Mouse (Mus musculus): ENCODE data around the gene Med24. TPM values are rescaled to one million over a fixed set of nuclear protein-coding genes. Genes with fewer than 3 reads are reported as not detected.
A peak's percentile ranks its signal among the peaks of the same experiment; 100 is the strongest.

The Med24 gene
- polyA plus RNA-seq, 1 experiment from 2014 or later: 63.8 TPM

DNA sequence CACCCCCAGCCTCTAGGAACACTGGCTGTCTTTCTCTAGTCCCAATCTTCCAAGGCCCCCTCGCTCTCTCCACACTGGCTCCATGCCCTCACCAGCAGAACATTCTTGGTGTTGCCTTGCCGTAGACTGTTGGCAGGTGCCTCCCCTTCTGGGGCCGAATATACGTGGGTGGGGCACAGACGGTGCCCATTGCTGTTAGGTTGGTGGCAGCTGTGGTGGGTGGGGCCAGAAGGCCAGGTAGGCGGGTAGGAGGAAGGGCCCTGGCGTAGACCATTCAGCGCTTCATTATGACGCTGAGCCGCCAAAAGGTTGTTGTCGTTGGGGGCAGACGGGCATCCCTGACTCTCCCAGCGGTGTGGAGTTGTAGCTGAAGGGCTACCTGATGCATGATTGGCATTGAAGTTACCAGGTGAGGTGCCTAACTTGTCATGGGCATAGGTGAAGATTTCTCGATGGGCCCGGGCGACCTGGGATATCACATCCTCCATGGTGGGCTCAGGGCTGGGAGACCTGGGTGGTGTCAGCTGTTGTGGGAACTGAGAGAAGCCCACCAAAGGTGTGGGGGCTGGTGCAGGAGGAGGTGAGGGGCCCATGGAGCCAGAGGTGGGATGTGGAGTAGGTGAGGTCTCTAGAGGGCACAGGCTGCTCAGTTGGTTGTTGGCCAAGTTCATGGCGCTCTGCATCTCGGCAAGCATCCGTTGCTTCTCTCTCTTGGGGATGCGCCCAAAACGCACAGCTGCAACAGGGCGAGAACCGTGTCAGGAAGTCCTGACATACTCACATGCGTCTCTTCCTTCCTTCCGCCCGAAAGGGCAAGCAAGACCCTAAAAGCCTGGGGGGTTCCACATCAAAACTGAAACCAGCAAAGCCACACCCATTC is 41.1 kb upstream of the Med24 start:
- no peaks in the 10 kb centered on the region for H3K27me3 ChIP-seq
- H3K4me3 ChIP-seq: no peak overlapping the region
- ATAC-seq (ENCODE audit: insufficient number of reproducible peaks, insufficient read depth, low FRiP score, low TSS enrichment, low read depth): no peak
- no peak overlapping the region for H3K9ac ChIP-seq
- peaks cover 40% of the 10 kb centered on the region for H3K36me3 ChIP-seq
- 93% methylated on average over 26 of the region's 26 CpGs for WGBS
- no peaks in the 10 kb centered on the region for H3K9me3 ChIP-seq
- no peak overlapping the region for H3K4me2 ChIP-seq
- peaks cover 63% of the 10 kb centered on the region for H3K4me1 ChIP-seq
- H3K27ac ChIP-seq: no peak overlapping the region

DNA sequence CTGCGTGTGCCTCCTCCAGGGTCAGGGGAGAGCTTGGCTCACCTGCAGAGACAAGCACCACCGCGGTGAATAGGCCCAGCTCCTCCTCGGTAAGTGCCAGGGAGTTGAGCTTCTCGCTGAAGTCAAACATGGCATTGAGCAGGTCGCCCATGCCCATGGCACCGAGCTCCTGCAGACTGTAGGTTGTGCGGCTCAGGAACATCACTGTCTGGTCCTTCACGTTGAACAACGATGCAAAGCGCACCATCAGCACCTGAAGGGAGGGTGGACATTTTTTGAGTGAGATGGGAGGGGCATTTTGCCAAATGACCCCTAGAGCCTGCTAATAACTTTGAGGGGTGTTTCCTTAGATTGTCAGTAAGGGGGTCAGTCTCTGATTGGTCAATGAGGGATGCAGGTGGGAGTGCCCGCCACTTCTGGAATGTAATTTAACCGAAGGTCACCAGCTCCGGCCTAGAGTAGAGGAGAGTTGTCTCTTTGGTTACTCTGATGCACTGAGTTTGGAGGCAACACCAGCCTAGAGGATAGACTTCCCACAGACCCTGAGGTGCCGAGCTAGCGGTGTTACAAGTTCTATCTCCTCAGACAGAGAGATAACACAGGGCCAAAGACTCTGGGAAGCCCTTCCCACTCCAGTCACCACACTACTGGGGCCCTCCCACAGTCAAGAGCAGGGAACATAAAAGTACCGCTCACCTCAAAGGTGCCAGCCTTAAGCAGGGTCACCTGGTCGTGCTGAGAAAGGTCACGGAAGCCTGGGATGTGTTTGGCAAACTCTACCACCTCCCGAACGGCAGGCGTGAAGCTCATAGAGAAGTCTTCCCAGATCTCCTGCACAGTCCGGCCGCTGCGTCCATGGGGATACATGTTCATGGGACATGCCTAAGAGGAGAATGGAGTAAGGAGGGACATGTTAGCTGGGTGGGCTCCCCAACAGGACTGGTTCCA is 40.0 kb upstream of the Med24 start:
- Histone ChIP-seq H3K36me3 (peaks cover 50% of the 10 kb centered on the region), H3K4me1 (peaks cover 64% of the 10 kb centered on the region), H3K27me3 (no peaks in the 10 kb centered on the region), H3K4me2 (no peak overlapping the region), H3K9me3 (no peaks in the 10 kb centered on the region), H3K27ac (no peak overlapping the region), H3K4me3 (no peak overlapping the region), H3K9ac (no peak overlapping the region)
- 89% methylated on average over 25 of the region's 25 CpGs for WGBS
- no peak for ATAC-seq (ENCODE audit: insufficient number of reproducible peaks, insufficient read depth, low FRiP score, low TSS enrichment, low read depth)

DNA sequence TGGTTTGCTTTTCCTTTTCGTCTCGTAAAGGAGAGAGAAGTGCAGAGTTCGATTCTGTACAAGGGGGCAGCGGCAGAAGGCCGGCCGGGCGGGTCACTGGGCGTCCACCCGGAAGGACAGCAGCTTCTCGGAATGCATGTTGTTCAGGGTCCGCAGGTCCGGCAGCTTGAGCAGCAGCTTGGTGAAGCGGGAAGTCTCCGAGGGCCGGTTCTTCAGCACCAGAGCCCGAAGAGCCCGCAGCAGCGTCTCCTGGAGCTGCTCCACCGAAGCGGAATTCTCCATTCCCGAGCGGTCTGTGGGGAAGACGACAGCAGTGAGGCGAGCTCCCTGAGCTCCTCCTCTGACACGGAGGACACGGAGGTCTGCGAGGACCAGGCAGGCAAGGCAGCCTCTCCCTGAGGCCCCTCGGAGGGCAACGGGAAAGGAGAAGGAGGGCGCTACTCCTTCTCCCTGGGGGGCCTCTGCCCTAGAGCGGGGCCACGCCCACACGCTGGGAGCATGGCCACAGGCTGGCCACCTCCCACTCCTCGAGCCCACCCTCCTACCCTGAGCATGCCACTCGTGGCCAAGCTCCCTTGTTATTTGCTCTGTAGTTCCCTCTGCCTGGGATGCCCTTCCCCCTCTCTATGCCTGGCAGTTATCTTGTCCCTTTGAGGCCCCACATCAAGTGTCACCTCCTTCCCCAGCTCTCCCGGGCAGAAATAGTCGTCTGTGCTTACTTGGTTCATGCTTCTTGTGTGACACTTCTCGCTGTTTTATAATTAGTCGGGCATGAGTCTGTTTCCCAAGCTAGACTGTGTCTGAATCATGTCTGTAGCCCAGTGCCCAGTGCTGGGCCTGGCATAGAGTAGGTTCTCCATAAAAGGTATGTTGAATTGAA is 39.1 kb upstream of the Med24 start:
- H3K36me3 ChIP-seq: peaks cover 59% of the 10 kb centered on the region
- WGBS: 29% methylated on average over 39 of the region's 39 CpGs
- H3K4me1 ChIP-seq: peaks cover 59% of the 10 kb centered on the region
- peak overlapping the region; percentile 47 for H3K4me2 ChIP-seq
- H3K27me3 ChIP-seq: no peaks in the 10 kb centered on the region
- H3K9me3 ChIP-seq: no peaks in the 10 kb centered on the region
- no peak for ATAC-seq (ENCODE audit: insufficient number of reproducible peaks, insufficient read depth, low FRiP score, low TSS enrichment, low read depth)
- H3K9ac ChIP-seq: peak overlapping the region; percentile 59
- peak overlapping the region; percentile 18 for H3K4me3 ChIP-seq
- H3K27ac ChIP-seq: peak overlapping the region; percentile 73

DNA sequence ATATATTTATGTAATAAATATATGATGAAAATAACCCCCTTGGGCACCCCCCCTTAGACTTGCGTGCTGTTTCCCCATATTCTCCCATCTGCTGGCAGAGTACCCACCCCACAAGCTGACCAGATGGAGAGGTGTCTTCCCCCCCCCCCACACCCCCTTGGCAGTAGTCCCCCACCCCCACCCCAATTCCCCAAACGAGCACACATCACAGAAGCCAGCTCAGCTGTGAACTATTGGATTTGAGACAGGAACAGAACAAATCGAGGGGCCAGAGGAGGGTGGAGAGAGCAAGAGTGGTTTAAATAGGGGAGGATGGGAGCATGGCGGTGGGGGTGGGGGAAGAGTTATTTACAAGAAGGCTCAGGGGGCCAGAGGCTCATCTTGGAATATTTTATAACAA is 38.5 kb upstream of the Med24 start:
- H3K4me3 ChIP-seq: peak overlapping the region; percentile 18; the same call in 1 of the 2 replicates
- ATAC-seq (ENCODE audit: insufficient number of reproducible peaks, insufficient read depth, low FRiP score, low TSS enrichment, low read depth): no peak
- 14% methylated on average over 4 of the region's 4 CpGs for WGBS
- peak overlapping the region; percentile 59; the same call in 1 of the 2 replicates for H3K9ac ChIP-seq
- peak overlapping the region; percentile 73 for H3K27ac ChIP-seq
- peak overlapping the region; percentile 47 for H3K4me2 ChIP-seq
- no peaks in the 10 kb centered on the region for H3K9me3 ChIP-seq
- no peaks in the 10 kb centered on the region for H3K27me3 ChIP-seq
- peaks cover 66% of the 10 kb centered on the region for H3K36me3 ChIP-seq
- H3K4me1 ChIP-seq: peaks cover 59% of the 10 kb centered on the region

DNA sequence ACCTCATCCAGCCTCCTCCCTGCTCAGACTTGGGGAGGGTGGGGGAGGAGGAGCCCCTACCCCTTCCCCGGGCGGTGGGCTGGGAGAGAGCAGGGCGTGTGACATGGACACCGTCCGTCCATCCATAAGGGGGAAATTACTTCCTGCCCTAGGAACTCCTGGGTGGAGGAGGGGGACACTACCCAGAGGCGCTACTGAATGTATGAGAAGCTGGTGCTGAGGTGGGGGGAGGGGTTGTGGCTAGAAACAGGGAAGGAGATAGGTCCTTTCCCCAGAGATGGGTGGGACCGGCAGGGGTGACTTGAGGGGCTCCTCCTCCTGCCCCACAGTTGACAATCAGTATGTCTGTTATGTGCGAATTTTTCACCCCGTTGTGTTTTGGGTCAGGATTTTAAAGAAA is 38.0 kb upstream of the Med24 start:
- Histone ChIP-seq H3K4me1 (peaks cover 59% of the 10 kb centered on the region), H3K9ac (0 out of 2 replicates have a peak overlapping the region, but pooled peaks have one; percentile 32), H3K36me3 (peaks cover 69% of the 10 kb centered on the region), H3K27ac (no peak overlapping the region; the same call in 1 of the 2 replicates), H3K27me3 (no peaks in the 10 kb centered on the region), H3K4me3 (no peak overlapping the region), H3K4me2 (peak overlapping the region; percentile 47), H3K9me3 (no peaks in the 10 kb centered on the region)
- 9% methylated on average over 9 of the region's 9 CpGs for WGBS
- no peak for ATAC-seq (ENCODE audit: insufficient number of reproducible peaks, insufficient read depth, low FRiP score, low TSS enrichment, low read depth)

DNA sequence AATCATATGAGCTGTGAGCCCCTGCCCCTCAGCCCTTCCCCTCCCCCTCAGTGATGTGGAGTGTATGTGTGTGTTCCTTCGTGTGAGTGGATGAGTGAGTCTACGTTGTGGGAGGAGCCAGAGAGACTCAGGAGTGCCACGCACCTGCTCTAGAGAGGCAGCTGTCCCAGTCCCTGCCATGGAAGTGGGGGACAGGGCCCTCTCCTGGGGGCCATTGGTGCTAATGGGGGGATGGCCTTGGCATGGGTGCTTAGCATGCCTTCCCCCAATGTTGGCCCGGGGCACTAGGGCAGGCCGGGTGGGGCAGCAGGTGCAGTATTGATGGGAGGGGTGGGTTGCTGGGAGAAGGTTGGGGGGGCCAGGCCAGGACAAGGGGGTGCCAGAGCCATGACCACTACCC is 37.6 kb upstream of the Med24 start:
- H3K27ac ChIP-seq: no peak overlapping the region; the same call in 1 of the 2 replicates
- peaks cover 74% of the 10 kb centered on the region for H3K36me3 ChIP-seq
- peaks cover 59% of the 10 kb centered on the region for H3K4me1 ChIP-seq
- 0 out of 2 replicates have a peak overlapping the region, but pooled peaks have one; percentile 32 for H3K9ac ChIP-seq
- peak overlapping the region; percentile 47 for H3K4me2 ChIP-seq
- H3K9me3 ChIP-seq: no peaks in the 10 kb centered on the region
- no peaks in the 10 kb centered on the region for H3K27me3 ChIP-seq
- ATAC-seq (ENCODE audit: insufficient number of reproducible peaks, insufficient read depth, low FRiP score, low TSS enrichment, low read depth): no peak
- no peak overlapping the region for H3K4me3 ChIP-seq
- WGBS: 44% methylated on average over 5 of the region's 5 CpGs

DNA sequence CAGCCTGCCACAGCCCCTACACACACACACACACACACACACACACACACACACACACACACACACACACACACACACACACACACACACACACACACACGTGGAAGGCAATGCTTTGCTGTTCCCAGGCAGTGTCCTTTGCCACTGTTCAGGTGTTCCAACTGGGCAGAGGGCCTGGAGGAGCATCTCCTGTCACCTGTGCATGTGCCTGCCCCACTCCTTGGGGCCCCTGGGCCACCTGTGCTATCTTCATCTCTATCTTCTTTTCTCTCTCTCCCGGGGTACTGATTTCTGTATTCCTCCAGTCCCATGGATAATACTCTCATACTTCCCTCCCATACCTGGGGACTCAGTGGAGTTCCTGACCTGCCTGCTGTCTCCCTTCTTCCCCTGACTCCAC is 37.1 kb upstream of the Med24 start:
- no peaks in the 10 kb centered on the region for H3K27me3 ChIP-seq
- H3K27ac ChIP-seq: no peak overlapping the region
- ATAC-seq (ENCODE audit: insufficient number of reproducible peaks, insufficient read depth, low FRiP score, low TSS enrichment, low read depth): no peak
- H3K9ac ChIP-seq: no peak overlapping the region
- H3K4me2 ChIP-seq: no peak overlapping the region
- no peaks in the 10 kb centered on the region for H3K9me3 ChIP-seq
- 45% methylated on average over 2 of the region's 2 CpGs for WGBS
- H3K4me1 ChIP-seq: peaks cover 59% of the 10 kb centered on the region
- no peak overlapping the region for H3K4me3 ChIP-seq
- peaks cover 78% of the 10 kb centered on the region for H3K36me3 ChIP-seq

DNA sequence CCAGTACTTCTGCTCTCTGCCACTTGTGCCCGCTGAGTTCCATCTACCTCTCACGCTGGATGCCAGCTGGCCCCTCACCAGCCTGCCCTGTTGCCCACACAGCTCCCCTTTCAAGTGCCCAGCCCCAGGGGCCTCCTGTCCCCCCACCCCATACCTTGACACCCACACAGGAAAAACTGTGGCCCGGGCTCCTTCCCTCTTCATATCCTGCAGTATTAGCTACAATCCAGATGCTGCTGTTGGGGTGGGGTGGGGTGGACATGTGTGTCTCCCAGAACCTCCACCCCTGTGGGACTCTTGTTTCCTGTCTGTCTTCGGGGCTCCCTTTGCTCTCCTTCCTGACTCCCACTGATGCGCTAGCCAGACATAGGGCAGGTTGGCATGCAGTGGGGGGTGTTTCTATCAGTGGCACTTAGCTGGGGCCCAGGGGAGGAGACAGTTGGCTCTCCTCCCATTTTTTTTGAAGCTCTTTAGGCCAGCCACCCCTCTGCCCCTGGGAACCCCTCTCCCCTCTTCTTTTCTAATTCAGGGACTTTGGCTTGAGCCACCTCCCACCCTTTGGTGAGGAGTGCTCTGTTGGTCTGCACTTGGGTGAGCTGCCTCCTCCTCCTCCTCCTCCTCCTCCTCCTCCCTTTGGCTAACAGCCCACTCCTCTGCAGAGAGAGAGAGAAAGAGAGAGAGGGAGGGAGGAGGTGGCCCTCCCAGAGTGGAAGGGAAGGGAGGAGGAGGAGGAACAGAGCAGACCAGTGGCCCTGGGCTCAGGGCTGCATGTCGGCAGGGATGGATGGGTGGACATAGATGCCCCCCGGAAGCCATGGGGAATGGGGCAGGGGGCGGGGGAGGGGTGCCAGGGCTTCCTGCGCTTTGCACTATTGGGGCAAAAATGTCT is 36.4 kb upstream of the Med24 start:
- no peak overlapping the region for H3K4me2 ChIP-seq
- H3K27ac ChIP-seq: peak overlapping the region; percentile 39
- peaks cover 78% of the 10 kb centered on the region for H3K36me3 ChIP-seq
- H3K27me3 ChIP-seq: no peaks in the 10 kb centered on the region
- no peak overlapping the region for H3K4me3 ChIP-seq
- H3K4me1 ChIP-seq: peaks cover 59% of the 10 kb centered on the region
- H3K9me3 ChIP-seq: no peaks in the 10 kb centered on the region
- no peak overlapping the region for H3K9ac ChIP-seq
- WGBS: 49% methylated on average over 5 of the region's 9 CpGs
- ATAC-seq (ENCODE audit: insufficient number of reproducible peaks, insufficient read depth, low FRiP score, low TSS enrichment, low read depth): no peak

DNA sequence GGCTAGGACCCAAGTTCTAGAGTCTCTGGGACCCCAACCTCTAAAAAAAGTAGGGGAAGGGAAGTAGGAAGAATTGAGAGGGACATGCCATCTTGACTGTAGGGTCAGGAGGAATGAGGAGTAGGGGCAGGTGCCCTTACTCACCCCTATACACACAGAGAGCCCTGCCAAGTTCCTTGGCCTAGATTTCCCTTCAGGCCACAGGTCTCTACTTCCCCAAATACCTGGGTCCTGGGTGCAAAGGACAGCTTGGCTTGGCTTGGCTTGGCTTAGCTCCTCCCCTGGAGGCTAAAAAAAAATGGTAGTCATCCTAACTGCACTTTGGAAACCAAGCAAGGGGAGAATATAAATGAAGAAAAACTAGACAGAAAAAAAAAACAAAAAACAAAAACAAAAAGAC is 35.5 kb upstream of the Med24 start:
- no peak for ATAC-seq (ENCODE audit: insufficient number of reproducible peaks, insufficient read depth, low FRiP score, low TSS enrichment, low read depth)
- no peaks in the 10 kb centered on the region for H3K9me3 ChIP-seq
- H3K4me3 ChIP-seq: no peak overlapping the region
- peaks cover 77% of the 10 kb centered on the region for H3K36me3 ChIP-seq
- H3K9ac ChIP-seq: no peak overlapping the region
- no peaks in the 10 kb centered on the region for H3K27me3 ChIP-seq
- no peak overlapping the region for H3K4me2 ChIP-seq
- H3K27ac ChIP-seq: 0 out of 2 replicates have a peak overlapping the region, but pooled peaks have one; percentile 39
- H3K4me1 ChIP-seq: peaks cover 59% of the 10 kb centered on the region

DNA sequence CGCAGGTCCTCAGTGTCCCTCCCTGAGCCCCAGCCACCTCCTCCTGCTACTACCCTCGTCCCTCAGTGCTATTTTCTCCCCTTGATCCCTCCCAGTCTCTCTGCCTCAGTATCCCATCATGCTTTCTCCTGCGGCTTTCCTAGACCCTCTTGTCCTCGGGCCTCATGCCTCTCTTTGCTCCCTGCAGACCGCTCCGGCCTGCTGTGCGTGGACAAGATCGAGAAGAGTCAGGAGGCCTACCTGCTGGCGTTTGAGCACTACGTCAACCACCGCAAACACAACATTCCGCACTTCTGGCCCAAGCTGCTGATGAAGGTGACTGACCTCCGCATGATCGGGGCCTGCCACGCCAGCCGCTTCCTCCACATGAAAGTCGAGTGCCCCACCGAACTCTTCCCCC is 34.9 kb upstream of the Med24 start:
- H3K9me3 ChIP-seq: no peaks in the 10 kb centered on the region
- ATAC-seq (ENCODE audit: insufficient number of reproducible peaks, insufficient read depth, low FRiP score, low TSS enrichment, low read depth): no peak
- H3K9ac ChIP-seq: no peak overlapping the region
- WGBS: 80% methylated on average over 18 of the region's 18 CpGs
- no peak overlapping the region for H3K4me3 ChIP-seq
- no peak overlapping the region for H3K4me2 ChIP-seq
- peaks cover 59% of the 10 kb centered on the region for H3K4me1 ChIP-seq
- H3K27ac ChIP-seq: 0 out of 2 replicates have a peak overlapping the region, but pooled peaks have one; percentile 39
- H3K36me3 ChIP-seq: peaks cover 75% of the 10 kb centered on the region
- no peaks in the 10 kb centered on the region for H3K27me3 ChIP-seq

Measured in embryonic facial prominence, embryonic 13.5 days (tissue).